Mouse (Mus musculus): ENCODE measurements around the gene Foxd2. TPM values are rescaled to one million over a fixed set of nuclear protein-coding genes. Genes with fewer than 3 reads are reported as not detected.
A peak's percentile ranks its signal among the peaks of the same experiment; 100 is the strongest.

Gene Foxd2
- 0.42 and 1.3 TPM in 2 replicates for polyA plus RNA-seq (2016; fragmentation: Nextera tagmentation; extraction: Ambion mirVana)

DNA sequence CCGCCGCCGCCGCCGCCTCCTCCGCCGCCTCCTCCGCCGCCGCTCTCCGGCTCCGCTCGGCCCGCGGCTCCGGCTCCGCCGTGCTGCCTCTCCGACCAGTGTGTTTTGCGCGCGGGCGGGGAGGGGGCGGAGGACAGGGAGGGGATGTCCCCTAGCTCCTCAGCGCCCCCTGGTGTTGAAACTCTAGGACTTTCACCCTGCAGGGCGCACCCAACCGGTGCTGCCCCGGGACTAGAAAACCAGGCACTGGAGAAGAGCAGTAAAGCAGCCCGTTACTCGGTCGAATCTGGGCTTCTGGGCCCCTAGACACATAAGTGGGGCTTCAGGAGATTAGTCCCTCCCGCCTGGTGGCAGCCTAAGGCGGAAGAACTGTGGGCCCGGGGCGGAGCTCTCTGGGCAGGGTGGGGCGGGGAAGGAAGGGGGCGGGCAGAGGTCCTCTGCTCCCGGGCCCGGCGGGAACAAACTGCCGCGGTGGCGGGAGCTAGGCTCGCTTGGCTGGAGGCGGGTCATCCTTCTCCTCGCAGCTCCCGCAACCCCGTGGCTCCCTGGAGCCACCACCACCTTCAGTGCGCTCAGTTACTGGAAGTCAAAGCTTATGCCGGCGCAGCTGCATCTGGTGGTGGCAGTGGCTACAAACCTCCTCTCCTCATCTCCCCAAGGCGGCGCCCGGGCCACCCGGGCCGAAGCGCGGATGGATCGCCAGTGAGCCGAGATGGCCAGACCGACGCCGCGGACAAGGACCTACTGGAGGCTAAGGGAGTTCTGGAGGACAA is at the start of gene Foxd2:
TSS of gene Foxd2 (minus strand) at position 45 of the 773 bp plus-strand sequence.
- peak; percentile 94 for DNase-seq (ENCODE audit: low spot score)
- peak within 1 kb of the TSS; percentile 77 for H3K27ac ChIP-seq
- peak within 1 kb of the TSS; percentile 69 for H3K4me3 ChIP-seq
- under 1% methylated on average over 56 of the region's 64 CpGs for WGBS
- H3K9me3 ChIP-seq: no peaks in the 10 kb centered on the region
- H3K4me1 ChIP-seq: peaks cover 35% of the 10 kb centered on the region
- H3K27me3 ChIP-seq (ENCODE audit: insufficient read depth, poor library complexity, severe bottlenecking): peaks cover 99% of the 10 kb centered on the region
- H3K36me3 ChIP-seq: no peaks in the 10 kb centered on the region

DNA sequence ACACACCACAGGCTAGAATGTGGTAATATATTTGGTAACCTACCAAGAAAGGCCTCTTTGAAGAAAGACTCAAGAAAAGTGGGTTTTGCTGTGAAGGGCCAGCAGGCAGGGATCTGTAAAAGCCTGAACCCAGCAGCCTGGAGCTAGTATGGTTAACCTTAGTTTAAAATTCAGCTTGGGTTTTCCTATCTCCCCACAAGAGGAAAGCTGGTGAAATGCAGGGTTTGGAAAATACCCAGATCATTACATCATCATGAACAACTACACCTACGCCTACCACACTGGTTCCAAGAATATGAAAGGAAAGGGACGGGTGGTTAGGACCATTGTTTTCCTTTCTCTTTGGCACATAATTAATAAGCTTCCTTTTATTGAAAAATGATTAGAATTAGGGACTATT is 49.6 kb upstream of the Foxd2 start:
- Histone ChIP-seq H3K9me3 (no peaks in the 10 kb centered on the region), H3K36me3 (peaks cover 11% of the 10 kb centered on the region; the same call in 1 of the 2 replicates), H3K4me1 (peaks cover 4% of the 10 kb centered on the region; the same call in 1 of the 2 replicates), H3K4me3 (no peak overlapping the region), H3K27me3 (ENCODE audit: insufficient read depth, poor library complexity, severe bottlenecking) (0 out of 2 replicates have a peak, but pooled peaks cover under 1% of the 10 kb centered on the region), H3K27ac (no peak overlapping the region)
- DNase-seq (ENCODE audit: low spot score): no peak
- WGBS: 82% methylated on average over 2 of the region's 2 CpGs

DNA sequence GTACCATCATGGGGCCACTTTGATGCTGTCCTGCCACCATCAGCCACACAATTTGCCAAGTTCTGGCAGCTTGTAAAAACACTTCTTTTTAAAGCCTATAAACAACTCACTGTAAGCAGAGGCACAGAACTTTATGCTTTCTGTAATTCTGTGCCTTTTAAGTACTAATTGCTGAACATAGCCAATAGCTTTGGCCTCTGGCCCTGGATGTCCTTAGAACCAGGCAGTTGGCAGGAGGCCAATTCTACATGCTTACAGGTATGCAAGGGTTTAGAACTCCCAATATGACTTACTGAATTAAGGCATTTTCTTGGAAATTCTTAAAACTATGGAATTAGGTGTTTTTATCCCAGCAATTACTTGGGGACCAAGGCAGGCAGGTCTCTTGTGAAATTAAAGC is 48.7 kb upstream of the Foxd2 start:
- Histone ChIP-seq H3K27me3 (ENCODE audit: insufficient read depth, poor library complexity, severe bottlenecking) (0 out of 2 replicates have a peak, but pooled peaks cover 5% of the 10 kb centered on the region), H3K27ac (no peak overlapping the region), H3K4me3 (no peak overlapping the region), H3K9me3 (no peaks in the 10 kb centered on the region), H3K4me1 (peaks cover 4% of the 10 kb centered on the region; the same call in 1 of the 2 replicates), H3K36me3 (peaks cover 3% of the 10 kb centered on the region; the same call in 1 of the 2 replicates)
- DNase-seq (ENCODE audit: low spot score): no peak

DNA sequence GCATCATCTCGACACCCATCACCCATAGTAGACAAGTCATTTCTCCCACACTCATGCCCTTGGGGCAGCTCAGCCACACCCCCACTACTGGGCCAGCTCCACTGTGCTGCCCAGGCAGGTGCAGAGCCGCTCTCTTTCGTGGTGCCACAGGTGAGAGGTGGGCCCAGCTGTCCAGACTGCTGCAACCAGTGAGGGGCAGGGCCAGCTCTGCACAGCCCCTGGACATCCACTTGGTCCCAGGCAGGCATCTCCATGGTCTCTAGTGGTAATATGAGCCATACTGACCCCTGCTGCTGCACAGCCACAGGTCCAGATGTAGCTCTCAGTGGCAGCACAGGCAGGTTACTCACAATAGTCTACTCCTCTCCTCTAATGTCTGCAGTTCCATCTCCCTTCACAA is 44.5 kb upstream of the Foxd2 start:
- Histone ChIP-seq H3K4me1 (no peaks in the 10 kb centered on the region), H3K4me3 (no peak overlapping the region), H3K9me3 (no peaks in the 10 kb centered on the region), H3K27me3 (ENCODE audit: insufficient read depth, poor library complexity, severe bottlenecking) (peaks cover 28% of the 10 kb centered on the region), H3K36me3 (no peaks in the 10 kb centered on the region), H3K27ac (no peak overlapping the region)
- WGBS: 69% methylated on average over 3 of the region's 3 CpGs
- DNase-seq (ENCODE audit: low spot score): no peak

DNA sequence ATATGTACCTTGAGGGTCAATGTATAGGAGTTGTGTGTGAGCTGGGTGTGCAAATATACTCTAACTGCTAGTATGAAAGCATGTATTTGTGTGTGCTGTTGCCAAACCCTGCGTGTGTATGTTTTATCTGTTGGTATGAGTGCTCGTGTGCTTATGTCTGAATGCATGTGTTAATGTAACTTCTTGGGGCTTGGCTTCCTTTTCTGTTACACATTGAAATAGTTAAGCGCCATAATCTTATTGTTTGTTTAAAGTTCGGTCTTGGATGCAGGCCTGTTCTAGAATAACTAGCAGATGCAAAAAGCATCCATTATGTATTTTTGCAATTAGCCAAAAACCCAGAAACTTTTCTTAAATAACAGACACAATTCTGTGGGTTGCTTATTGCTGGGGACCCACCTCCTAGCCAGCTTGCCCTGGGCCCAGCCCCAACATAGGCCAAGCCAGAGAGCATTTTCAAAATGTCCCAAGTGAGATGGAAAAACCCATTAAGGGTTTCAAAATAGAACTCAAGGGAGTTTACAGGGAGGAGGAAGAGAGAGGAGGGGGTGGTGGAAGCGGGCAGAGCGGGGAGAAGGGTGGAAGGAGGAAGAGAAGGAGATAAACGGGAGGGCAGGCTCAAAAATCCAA is 39.3 kb upstream of the Foxd2 start:
- no peak overlapping the region for H3K4me3 ChIP-seq
- no peaks in the 10 kb centered on the region for H3K36me3 ChIP-seq
- WGBS: 58% methylated on average over 7 of the region's 7 CpGs
- H3K4me1 ChIP-seq: no peaks in the 10 kb centered on the region
- DNase-seq (ENCODE audit: low spot score): peak; percentile 61
- H3K27ac ChIP-seq: no peak overlapping the region
- H3K27me3 ChIP-seq (ENCODE audit: insufficient read depth, poor library complexity, severe bottlenecking): peaks cover 59% of the 10 kb centered on the region
- no peaks in the 10 kb centered on the region for H3K9me3 ChIP-seq

DNA sequence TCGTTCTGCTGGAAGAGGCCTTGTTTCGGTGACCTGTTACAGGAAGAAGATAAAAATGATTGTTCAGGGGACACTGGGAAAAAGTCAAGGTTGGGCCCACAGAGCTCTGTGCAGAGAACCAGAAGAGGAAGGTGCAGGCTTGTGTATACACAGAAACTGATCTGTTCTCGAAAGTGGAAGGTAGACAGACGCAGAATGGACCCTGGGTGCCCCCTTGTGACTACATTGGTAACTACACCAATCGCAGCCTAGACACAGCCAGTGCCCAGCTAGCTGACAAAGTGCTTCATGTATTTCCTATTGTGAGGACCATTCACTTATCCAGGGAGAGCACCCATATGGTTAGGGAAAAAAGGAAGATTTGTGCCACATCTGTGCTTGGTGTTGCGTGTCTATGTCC is 38.7 kb upstream of the Foxd2 start:
- H3K27me3 ChIP-seq (ENCODE audit: insufficient read depth, poor library complexity, severe bottlenecking): peaks cover 58% of the 10 kb centered on the region
- no peaks in the 10 kb centered on the region for H3K36me3 ChIP-seq
- no peak overlapping the region for H3K4me3 ChIP-seq
- peak; percentile 81 for DNase-seq (ENCODE audit: low spot score)
- H3K9me3 ChIP-seq: no peaks in the 10 kb centered on the region
- H3K27ac ChIP-seq: no peak overlapping the region
- no peaks in the 10 kb centered on the region for H3K4me1 ChIP-seq
- WGBS: 26% methylated on average over 6 of the region's 6 CpGs

DNA sequence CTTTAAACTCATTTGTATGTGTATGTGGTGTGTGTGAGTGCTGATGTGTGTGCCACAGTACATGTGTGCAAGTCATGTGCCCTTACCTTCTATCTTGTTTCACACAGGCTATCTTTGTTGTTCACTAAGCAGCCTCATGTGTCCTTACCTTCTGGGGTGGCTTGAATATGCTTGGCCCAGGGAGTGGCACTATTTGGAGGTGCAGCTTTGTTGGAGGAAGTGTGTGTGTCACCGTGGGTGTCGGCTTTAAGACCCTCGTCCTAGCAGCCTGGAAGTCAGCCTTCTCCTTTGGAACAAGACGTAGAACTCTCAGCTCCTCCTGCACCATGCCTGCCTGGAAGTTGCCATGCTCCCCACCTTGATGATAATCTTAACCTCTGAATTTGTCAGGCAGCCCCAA is 37.7 kb upstream of the Foxd2 start:
- Histone ChIP-seq H3K4me1 (no peaks in the 10 kb centered on the region), H3K4me3 (no peak overlapping the region), H3K36me3 (no peaks in the 10 kb centered on the region), H3K27me3 (ENCODE audit: insufficient read depth, poor library complexity, severe bottlenecking) (peaks cover 67% of the 10 kb centered on the region), H3K27ac (no peak overlapping the region), H3K9me3 (no peaks in the 10 kb centered on the region)
- DNase-seq (ENCODE audit: low spot score): peak; percentile 69
- 75% methylated on average over 4 of the region's 4 CpGs for WGBS

DNA sequence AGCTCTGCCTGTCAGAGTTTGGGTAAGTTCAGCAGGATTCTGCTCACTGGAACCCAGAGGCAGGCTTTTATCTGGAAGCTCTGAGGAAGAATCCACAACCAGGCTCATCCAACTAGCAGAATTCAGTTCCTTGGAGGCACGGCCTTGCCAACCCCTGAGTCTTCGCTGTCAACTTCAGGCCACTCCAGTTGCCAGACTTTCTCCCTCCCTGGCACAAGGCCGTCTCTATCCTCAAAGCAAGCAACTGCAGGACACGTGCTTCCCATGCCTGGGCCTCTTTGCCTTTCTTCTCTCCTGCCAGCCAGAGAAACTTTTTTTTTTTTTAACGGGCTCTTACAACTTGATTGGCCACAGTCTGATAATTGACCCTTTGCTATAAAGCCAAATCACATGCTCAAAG is 36.3 kb upstream of the Foxd2 start:
- H3K36me3 ChIP-seq: no peaks in the 10 kb centered on the region
- peak; percentile 42 for DNase-seq (ENCODE audit: low spot score)
- no peak overlapping the region for H3K4me3 ChIP-seq
- H3K4me1 ChIP-seq: no peaks in the 10 kb centered on the region
- H3K27ac ChIP-seq: no peak overlapping the region
- H3K9me3 ChIP-seq: no peaks in the 10 kb centered on the region
- WGBS: 43% methylated on average over 5 of the region's 5 CpGs
- H3K27me3 ChIP-seq (ENCODE audit: insufficient read depth, poor library complexity, severe bottlenecking): peaks cover 63% of the 10 kb centered on the region

DNA sequence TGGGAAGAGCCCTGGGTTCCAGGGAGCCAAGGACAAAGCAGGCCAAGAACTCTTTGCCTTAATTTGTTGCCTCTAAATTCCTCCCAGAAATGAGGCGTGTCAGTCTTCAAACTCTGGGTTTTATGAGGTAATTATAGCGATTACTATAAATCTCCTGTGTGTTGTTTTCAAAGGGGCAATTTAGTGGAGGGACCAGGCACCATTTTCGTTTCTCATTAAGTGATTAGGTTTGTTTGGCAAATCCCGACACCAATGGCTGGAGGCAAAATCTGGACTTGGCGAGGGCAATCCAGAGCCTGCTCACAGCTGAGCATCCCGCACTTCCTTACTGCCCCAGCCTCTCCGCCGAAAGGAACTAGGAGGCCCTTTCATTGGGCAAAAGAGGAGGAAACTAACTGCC is 33.9 kb upstream of the Foxd2 start:
- no peaks in the 10 kb centered on the region for H3K36me3 ChIP-seq
- no peak overlapping the region for H3K27ac ChIP-seq
- peaks cover 66% of the 10 kb centered on the region for H3K27me3 ChIP-seq (ENCODE audit: insufficient read depth, poor library complexity, severe bottlenecking)
- WGBS: 70% methylated on average over 8 of the region's 8 CpGs
- peak; percentile 7 for DNase-seq (ENCODE audit: low spot score)
- H3K4me1 ChIP-seq: no peaks in the 10 kb centered on the region
- no peaks in the 10 kb centered on the region for H3K9me3 ChIP-seq
- no peak overlapping the region for H3K4me3 ChIP-seq

DNA sequence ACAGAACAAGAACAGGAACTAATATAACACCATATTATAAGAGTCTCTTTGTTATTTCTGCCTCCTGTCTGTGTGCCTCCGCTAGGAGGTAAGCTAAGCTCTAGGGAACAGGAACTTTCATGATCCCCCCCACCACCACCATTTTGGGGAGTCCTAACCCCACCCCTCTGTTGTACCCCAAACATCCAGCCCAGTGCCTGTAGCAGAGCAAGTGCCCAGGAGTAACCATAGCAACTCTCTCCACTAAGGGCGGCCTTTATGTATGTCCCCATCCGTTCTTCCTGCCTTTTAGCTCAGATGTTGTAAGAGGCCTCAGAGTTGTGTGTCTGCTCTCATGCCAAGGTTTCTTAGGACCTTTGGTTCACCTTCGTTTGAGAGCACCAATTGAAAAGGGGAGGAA is 33.4 kb upstream of the Foxd2 start:
- Histone ChIP-seq H3K4me1 (no peaks in the 10 kb centered on the region), H3K9me3 (no peaks in the 10 kb centered on the region), H3K36me3 (no peaks in the 10 kb centered on the region), H3K27me3 (ENCODE audit: insufficient read depth, poor library complexity, severe bottlenecking) (peaks cover 71% of the 10 kb centered on the region), H3K4me3 (no peak overlapping the region), H3K27ac (no peak overlapping the region)
- 69% methylated on average over 4 of the region's 4 CpGs for WGBS
- DNase-seq (ENCODE audit: low spot score): peak; percentile 47

DNA sequence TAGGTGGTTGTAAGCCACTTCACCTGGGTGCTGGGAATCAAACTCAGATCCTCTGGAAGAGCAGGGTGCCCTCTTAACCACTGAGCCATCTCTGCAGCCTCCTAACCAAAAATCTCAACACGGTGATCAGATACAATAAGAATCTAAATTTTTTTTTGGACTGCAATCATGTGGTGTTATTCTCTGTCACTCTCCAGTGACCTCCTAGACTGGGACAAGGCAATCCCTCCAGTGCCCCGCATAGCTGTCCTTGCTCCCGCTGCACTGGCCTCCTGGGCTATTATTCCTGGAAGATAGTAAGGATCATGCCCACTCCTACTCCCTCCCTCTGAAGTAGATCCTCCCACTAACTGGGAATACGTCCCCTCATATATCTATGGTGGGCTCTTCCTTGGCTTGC is 32.6 kb upstream of the Foxd2 start:
- H3K27me3 ChIP-seq (ENCODE audit: insufficient read depth, poor library complexity, severe bottlenecking): peaks cover 63% of the 10 kb centered on the region
- no peak overlapping the region for H3K4me3 ChIP-seq
- H3K27ac ChIP-seq: no peak overlapping the region
- H3K36me3 ChIP-seq: no peaks in the 10 kb centered on the region
- no peaks in the 10 kb centered on the region for H3K4me1 ChIP-seq
- no peaks in the 10 kb centered on the region for H3K9me3 ChIP-seq
- DNase-seq (ENCODE audit: low spot score): peak; percentile 17
- 76% methylated on average over 4 of the region's 4 CpGs for WGBS

DNA sequence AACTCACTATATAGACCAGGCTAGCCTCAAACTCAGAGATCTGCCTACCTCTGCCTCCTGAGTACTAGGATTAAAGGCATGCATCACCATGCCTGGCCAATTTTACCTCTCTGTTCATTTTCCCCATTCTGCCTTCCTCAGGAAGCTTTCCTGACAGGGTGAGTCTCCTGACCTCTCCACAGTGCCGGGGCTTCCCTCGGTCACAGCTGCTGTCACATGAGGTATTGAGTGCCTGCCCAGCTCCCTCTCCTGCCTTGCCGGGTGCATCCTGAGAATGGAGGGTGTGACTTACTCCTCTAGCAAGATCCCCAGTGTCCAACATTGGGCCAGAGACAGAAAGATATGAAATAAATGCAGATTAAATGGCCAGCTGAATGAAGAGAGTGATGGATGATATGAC is 29.6 kb upstream of the Foxd2 start:
- Histone ChIP-seq H3K27ac (no peak overlapping the region), H3K9me3 (no peaks in the 10 kb centered on the region), H3K27me3 (ENCODE audit: insufficient read depth, poor library complexity, severe bottlenecking) (peaks cover 54% of the 10 kb centered on the region), H3K4me3 (no peak overlapping the region), H3K4me1 (no peaks in the 10 kb centered on the region), H3K36me3 (no peaks in the 10 kb centered on the region)
- no peak for DNase-seq (ENCODE audit: low spot score)
- WGBS: 45% methylated on average over 3 of the region's 3 CpGs

DNA sequence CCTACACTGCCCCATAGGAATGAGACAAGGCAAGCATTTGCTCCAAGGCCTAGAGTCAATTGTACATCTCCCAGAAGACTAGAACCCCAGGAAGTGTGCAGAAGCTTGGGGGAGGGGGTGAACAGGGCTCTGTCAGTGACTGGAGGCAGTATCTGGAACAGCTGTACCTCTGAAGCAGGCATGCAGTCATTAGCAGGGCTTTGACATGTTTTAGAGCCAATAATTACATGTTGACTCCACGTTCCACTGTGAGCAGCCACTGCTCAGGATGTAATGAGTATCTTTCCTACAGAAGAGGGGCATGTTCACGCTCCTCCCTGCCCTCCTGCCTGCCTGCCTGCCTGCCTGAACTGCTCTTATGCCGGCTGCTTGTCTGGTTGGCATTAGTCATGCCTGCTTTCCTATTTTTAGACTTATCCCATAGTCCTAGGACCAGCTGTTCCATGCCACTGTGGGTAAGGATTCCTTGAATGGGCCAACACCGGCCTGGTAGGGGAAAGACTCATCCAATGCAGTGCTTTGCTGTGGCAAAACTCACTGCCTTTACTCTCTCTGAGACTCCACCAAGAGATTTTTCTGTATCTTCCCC is 28.9 kb upstream of the Foxd2 start:
- Histone ChIP-seq H3K36me3 (no peaks in the 10 kb centered on the region), H3K4me1 (no peaks in the 10 kb centered on the region), H3K27ac (no peak overlapping the region), H3K4me3 (no peak overlapping the region), H3K27me3 (ENCODE audit: insufficient read depth, poor library complexity, severe bottlenecking) (peaks cover 61% of the 10 kb centered on the region), H3K9me3 (no peaks in the 10 kb centered on the region)
- DNase-seq (ENCODE audit: low spot score): no peak
- 63% methylated on average over 4 of the region's 4 CpGs for WGBS

Data from heart, embryonic 10.5 days (tissue).